Mouse (Mus musculus): Measurements from ENCODE around the gene Cage1. TPM values are rescaled to one million over a fixed set of nuclear protein-coding genes. Genes with fewer than 3 reads are reported as not detected.

Gene Cage1
- total and polyA plus RNA-seq, 2 experiments from 2014 or later = 3.0 to 5.7 TPM

GRCm38 (mm10) chr13:37959936-37960335, 76.9 kb downstream of the Cage1 start:
- H3K4me3 ChIP-seq (ENCODE audit: low read depth, low read length) = no peak overlapping the region
- ATAC-seq = no peak
- no peaks in the 10 kb centered on the region for H3K4me1 ChIP-seq (ENCODE audit: insufficient read depth)
- no peak for TF ChIP-seq CTCF (IDR thresholded peaks at IDR 0.05; ENCODE audit: low read depth)
- no peaks in the 10 kb centered on the region for H3K9me3 ChIP-seq (ENCODE audit: low read length)
- no peaks in the 10 kb centered on the region; the same call in 1 of the 2 replicates for H3K27me3 ChIP-seq (ENCODE audit: insufficient read depth, low read length)
- no peaks in the 10 kb centered on the region for H3K36me3 ChIP-seq (ENCODE audit: insufficient read depth)
- H3K27ac ChIP-seq (ENCODE audit: low read depth, low read length) = no peak overlapping the region
- DNase-seq = no peak
- 91% methylated on average over 7 of the region's 7 CpGs for WGBS
- no peak overlapping the region for H3K9ac ChIP-seq
- no peak overlapping the region for H3K4me2 ChIP-seq (ENCODE audit: low read depth)

DNA sequence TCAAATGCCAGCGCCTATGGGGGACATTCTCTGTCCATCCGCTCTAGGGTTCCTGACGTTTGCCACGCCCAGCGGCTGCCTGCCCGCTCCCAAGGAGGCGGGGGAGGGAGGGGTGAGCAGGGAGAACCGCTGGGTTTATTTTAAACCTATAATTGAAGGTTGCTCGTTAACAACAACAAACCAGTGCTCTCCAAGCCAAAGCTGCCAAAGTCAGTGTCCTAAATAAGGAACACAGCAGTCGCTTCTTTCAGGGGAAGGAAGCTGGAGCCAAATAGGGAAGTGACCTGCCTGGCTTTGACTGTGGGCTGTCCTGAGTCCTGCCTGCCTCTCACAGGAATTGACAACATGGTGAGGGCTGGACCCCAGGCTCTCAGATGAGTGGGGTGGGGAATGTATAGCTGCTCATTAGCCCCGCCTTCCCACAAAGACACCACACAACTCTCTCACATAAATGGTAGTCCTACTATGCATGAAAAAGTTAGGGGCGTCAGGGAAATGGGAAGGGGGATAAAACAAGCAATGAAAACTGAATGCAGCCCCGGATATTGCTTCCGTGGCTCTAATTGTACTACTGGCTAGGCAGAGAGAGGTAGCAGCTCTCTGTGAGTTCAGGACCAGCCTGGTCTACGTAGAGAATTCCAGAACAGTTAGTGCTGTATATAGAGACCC, 77.5 kb downstream of the Cage1 start:
- no peaks in the 10 kb centered on the region for H3K36me3 ChIP-seq (ENCODE audit: insufficient read depth)
- no peaks in the 10 kb centered on the region for H3K27me3 ChIP-seq (ENCODE audit: insufficient read depth, low read length)
- ATAC-seq = no peak
- no peak for DNase-seq
- WGBS = 71% methylated on average over 15 of the region's 15 CpGs
- no peak overlapping the region for H3K4me3 ChIP-seq (ENCODE audit: low read depth, low read length)
- no peaks in the 10 kb centered on the region for H3K4me1 ChIP-seq (ENCODE audit: insufficient read depth)
- H3K9me3 ChIP-seq (ENCODE audit: low read length) = no peaks in the 10 kb centered on the region
- H3K27ac ChIP-seq (ENCODE audit: low read depth, low read length) = no peak overlapping the region
- TF ChIP-seq CTCF (IDR thresholded peaks at IDR 0.05; ENCODE audit: low read depth) = no peak
- no peak overlapping the region for H3K9ac ChIP-seq
- no peak overlapping the region for H3K4me2 ChIP-seq (ENCODE audit: low read depth)

DNA sequence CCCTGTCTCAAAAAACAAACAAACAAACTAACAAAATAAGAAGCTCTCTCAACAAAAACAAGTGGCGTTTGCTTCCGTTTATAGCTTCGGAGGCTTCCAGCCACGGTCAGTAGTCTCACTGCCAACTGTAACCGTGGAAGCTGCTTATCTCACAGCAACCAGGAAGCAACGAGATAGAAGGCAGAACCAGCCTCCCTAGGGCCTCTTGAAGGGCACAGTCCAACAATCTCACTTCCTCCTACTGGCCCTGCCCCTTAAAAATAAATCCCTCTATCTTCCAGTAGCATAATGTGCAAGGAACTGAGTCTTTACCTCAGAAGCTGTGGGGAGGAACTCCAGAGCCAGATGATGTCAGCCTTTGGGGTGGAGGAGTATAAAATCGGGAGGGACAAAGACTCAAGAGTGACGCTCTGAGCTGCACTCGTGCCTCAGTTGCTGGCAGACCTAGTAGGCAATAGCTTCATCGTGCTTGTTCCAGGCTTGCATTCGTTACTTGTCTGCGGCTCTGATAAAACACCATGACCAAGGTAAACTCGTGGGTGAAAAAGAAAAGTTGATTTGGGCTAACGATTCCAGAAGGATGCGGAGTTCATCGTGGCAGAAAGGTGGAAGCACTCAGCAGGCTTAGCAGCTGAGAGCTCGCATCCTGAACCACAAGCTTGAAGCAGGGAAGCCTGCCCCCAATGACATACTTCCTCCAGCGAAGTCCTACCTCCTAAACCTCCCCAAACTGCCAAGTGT, 78.2 kb downstream of the Cage1 start:
- Histone ChIP-seq H3K27me3 (ENCODE audit: insufficient read depth, low read length) (no peaks in the 10 kb centered on the region), H3K4me1 (ENCODE audit: insufficient read depth) (no peaks in the 10 kb centered on the region), H3K4me3 (ENCODE audit: low read depth, low read length) (no peak overlapping the region), H3K36me3 (ENCODE audit: insufficient read depth) (no peaks in the 10 kb centered on the region), H3K9me3 (ENCODE audit: low read length) (no peaks in the 10 kb centered on the region), H3K9ac (no peak overlapping the region), H3K4me2 (ENCODE audit: low read depth) (no peak overlapping the region), H3K27ac (ENCODE audit: low read depth, low read length) (no peak overlapping the region)
- no peak for TF ChIP-seq CTCF (IDR thresholded peaks at IDR 0.05; ENCODE audit: low read depth)
- 89% methylated on average over 18 of the region's 18 CpGs for WGBS
- DNase-seq (no peak), ATAC-seq (no peak)

Small RNA genes within 50 kb of the gene (microRNA-seq; reads per million reads assigned to microRNA genes)
- 0 reads per million in 2 experiments for gene Gm27387

Other genes starting within 250 kb of the Cage1 start
- 36.4 and 48.8 TPM in 2 replicates for gene Ssr1, start 42.9 kb downstream of the Cage1 start, total RNA-seq (2014; rRNA removed)
- 71.1 and 75.6 TPM in 2 replicates for gene Ssr1, start 42.9 kb downstream of the Cage1 start, polyA plus RNA-seq (2015; fragmentation: Nextera tagmentation; extraction: Ambion mirVana)
- 43.7 and 53.4 TPM in 2 replicates for gene Riok1, start 74 bp downstream of the Cage1 start, total RNA-seq (2014; rRNA removed)
- 27.9 and 37.8 TPM in 2 replicates for gene Riok1, start 74 bp downstream of the Cage1 start, polyA plus RNA-seq (2015; fragmentation: Nextera tagmentation; extraction: Ambion mirVana)
- gene Dsp, start 114.2 kb upstream of the Cage1 start, total RNA-seq (2014; rRNA removed) = 0.76 and 2.0 TPM in 2 replicates
- gene Dsp, start 114.2 kb upstream of the Cage1 start, polyA plus RNA-seq (2015; fragmentation: Nextera tagmentation; extraction: Ambion mirVana) = 0.16 and 0.47 TPM in 2 replicates
- 14.9 and 17.1 TPM in 2 replicates for gene Snrnp48, start 167.9 kb upstream of the Cage1 start, total RNA-seq (2014; rRNA removed)
- 16.9 and 19.1 TPM in 2 replicates for gene Snrnp48, start 167.9 kb upstream of the Cage1 start, polyA plus RNA-seq (2015; fragmentation: Nextera tagmentation; extraction: Ambion mirVana)